Mouse (Mus musculus): ENCODE measurements around the gene Itpkb.

The Itpkb gene

GRCm38 (mm10) chr1:180397734-180398133 is 67.4 kb downstream of the Itpkb start:
- 76% methylated on average over 5 of the region's 5 CpGs for WGBS

- 81% methylated on average over 3 of the region's 3 CpGs for WGBS
Measured at GRCm38 (mm10) chr1:180398446-180398845, 68.2 kb downstream of the Itpkb start.

GRCm38 (mm10) chr1:180400691-180401455 is 70.6 kb downstream of the Itpkb start:
- WGBS = 79% methylated on average over 4 of the region's 4 CpGs

GRCm38 (mm10) chr1:180401725-180402124 is 71.4 kb downstream of the Itpkb start:
- 85% methylated on average over 6 of the region's 6 CpGs for WGBS

GRCm38 (mm10) chr1:180402481-180403081 is 72.3 kb downstream of the Itpkb start:
- 77% methylated on average over 11 of the region's 11 CpGs for WGBS

- WGBS = 81% methylated on average over 8 of the region's 8 CpGs
Measured at GRCm38 (mm10) chr1:180403357-180403693, 73.0 kb downstream of the Itpkb start.

- WGBS = 67% methylated on average over 32 of the region's 32 CpGs
Measured at GRCm38 (mm10) chr1:180403694-180404606, 73.7 kb downstream of the Itpkb start.

- 66% methylated on average over 3 of the region's 3 CpGs for WGBS
Measured at GRCm38 (mm10) chr1:180404706-180405105, 74.4 kb downstream of the Itpkb start.

GRCm38 (mm10) chr1:180405576-180406335 is 75.5 kb downstream of the Itpkb start:
- WGBS = 63% methylated on average over 9 of the region's 9 CpGs

GRCm38 (mm10) chr1:180406336-180407035 is 76.2 kb downstream of the Itpkb start:
- 73% methylated on average over 11 of the region's 11 CpGs for WGBS

GRCm38 (mm10) chr1:180407171-180407671 is 76.9 kb downstream of the Itpkb start:
- WGBS = 18% methylated on average over 16 of the region's 16 CpGs

- WGBS = 60% methylated on average over 18 of the region's 18 CpGs
Measured at GRCm38 (mm10) chr1:180407727-180408719, 77.7 kb downstream of the Itpkb start.

- 67% methylated on average over 9 of the region's 9 CpGs for WGBS
Measured at GRCm38 (mm10) chr1:180408832-180409231, 78.5 kb downstream of the Itpkb start.

- 78% methylated on average over 5 of the region's 5 CpGs for WGBS
Measured at GRCm38 (mm10) chr1:180409771-180410170, 79.5 kb downstream of the Itpkb start.

- WGBS = 73% methylated on average over 7 of the region's 7 CpGs
Measured at GRCm38 (mm10) chr1:180410306-180410705, 80.0 kb downstream of the Itpkb start.

GRCm38 (mm10) chr1:180415064-180415463 is 84.8 kb downstream of the Itpkb start:
- WGBS = 78% methylated on average over 4 of the region's 4 CpGs

GRCm38 (mm10) chr1:180415836-180416235 is 85.6 kb downstream of the Itpkb start:
- WGBS = 89% methylated on average over 7 of the region's 7 CpGs

GRCm38 (mm10) chr1:180417118-180417517 is 86.8 kb downstream of the Itpkb start:
- 60% methylated on average over 2 of the region's 2 CpGs for WGBS

GRCm38 (mm10) chr1:180419059-180419458 is 88.8 kb downstream of the Itpkb start:
- 93% methylated on average over 2 of the region's 2 CpGs for WGBS

All from cerebral cortex, adult 2 months (tissue).